Mouse (Mus musculus) kidney, embryonic 15.5 days (tissue): Measurements from ENCODE around the gene Tcp1. TPM values are rescaled to one million over a fixed set of nuclear protein-coding genes. Genes with fewer than 3 reads are reported as not detected.

Experiments used
- ATAC-seq: fragments of 200-750 bp; cut with Nextera tagmentation; replicated peaks from 2 replicates; pipeline ENCODE4 v1.8.0; 2017; ENCODE audit warnings: moderate TSS enrichment; ENCODE audit not compliant: low FRiP score
- H3K27ac ChIP-seq: fragments of 300-500 bp; sonication (generic); 2 replicates; pipeline ENCODE4 v1.5.1; 2015; ENCODE audit warnings: mild to moderate bottlenecking, inconsistent platforms
- H3K27me3 ChIP-seq: fragments of 300-500 bp; sonication (generic); 2 replicates; pipeline ENCODE4 v1.6.1; 2015; ENCODE audit warnings: inconsistent platforms
- H3K36me3 ChIP-seq: fragments of 300-500 bp; sonication (generic); 2 replicates; pipeline ENCODE4 v1.6.1; 2015; ENCODE audit warnings: inconsistent platforms
- H3K4me1 ChIP-seq: fragments of 300-500 bp; sonication (generic); 2 replicates; pipeline ENCODE4 v1.6.1; 2015; ENCODE audit warnings: inconsistent platforms
- H3K4me2 ChIP-seq: fragments of 300-500 bp; sonication (generic); 2 replicates; pipeline ENCODE4 v1.6.1; 2015; ENCODE audit warnings: moderate library complexity, mild to moderate bottlenecking, inconsistent platforms
- H3K4me3 ChIP-seq: fragments of 300-500 bp; sonication (generic); replicated peaks from 2 replicates; pipeline ENCODE4 v1.5.1; 2015; ENCODE audit warnings: mild to moderate bottlenecking, inconsistent platforms
- H3K9ac ChIP-seq: fragments of 300-500 bp; sonication (generic); 2 replicates; pipeline ENCODE4 v1.6.1; 2015; ENCODE audit warnings: mild to moderate bottlenecking, inconsistent platforms
- H3K9me3 ChIP-seq: fragments of 300-500 bp; sonication (generic); replicated peaks from 2 replicates; pipeline ENCODE4 v1.6.1; 2016; ENCODE audit warnings: inconsistent platforms
- WGBS: fragments of 180-500 bp; shearing (Covaris S2); methylation state at CpG from one replicate; pipeline ENCODE4 v1.1.7; 2015; ENCODE audit warnings: mixed read lengths; 5-methylcytosine and 5-hydroxymethylcytosine counted together
- polyA plus RNA-seq: library from polyadenylated mRNA; unstranded; fragments of >200 nt; fragmentation: Nextera tagmentation; extraction: Ambion mirVana; gene quantifications from 2 replicates; pipeline ENCODE4 v1.2.1, GENCODE M21; 2015

Gene Tcp1
- polyA plus RNA-seq, result 424 and 439 TPM in 2 replicates

- H3K9me3 ChIP-seq, result no peaks in the 10 kb centered on the region
- peak within 1 kb of the TSS; percentile 99 for H3K4me3 ChIP-seq
- 1% methylated on average over 18 of the region's 18 CpGs for WGBS
- peaks cover 14% of the 10 kb centered on the region for H3K4me1 ChIP-seq
- no peak; the same call in 1 of the 2 replicates for ATAC-seq
- H3K27me3 ChIP-seq, result no peaks in the 10 kb centered on the region
- peak within 1 kb of the TSS; percentile 79 for H3K4me2 ChIP-seq
- peak within 1 kb of the TSS; percentile 94 for H3K27ac ChIP-seq
- peak within 1 kb of the TSS; percentile 98 for H3K9ac ChIP-seq
- H3K36me3 ChIP-seq, result peaks cover 63% of the 10 kb centered on the region
These were observed at the start of gene Tcp1 for GRCm38 (mm10) chr17:12915488-12915880. Gene Tcp1 (plus strand): TSS chr17:12915701.

- 0 out of 2 replicates have a peak, but pooled peaks cover 3% of the 10 kb centered on the region for H3K27me3 ChIP-seq
- no peak for ATAC-seq
- no peak overlapping the region for H3K4me3 ChIP-seq
- H3K4me2 ChIP-seq, result no peak overlapping the region
- no peaks in the 10 kb centered on the region for H3K4me1 ChIP-seq
- H3K9ac ChIP-seq, result no peak overlapping the region
- 84% methylated on average over 10 of the region's 10 CpGs for WGBS
- no peak overlapping the region for H3K27ac ChIP-seq
- no peaks in the 10 kb centered on the region for H3K36me3 ChIP-seq
- no peaks in the 10 kb centered on the region for H3K9me3 ChIP-seq
These were observed 48.6 kb upstream of the Tcp1 start for GRCm38 (mm10) chr17:12866853-12867252.

- Histone ChIP-seq H3K36me3 (no peaks in the 10 kb centered on the region), H3K27ac (no peak within 1 kb of the TSS), H3K27me3 (0 out of 2 replicates have a peak, but pooled peaks cover 5% of the 10 kb centered on the region), H3K9me3 (no peaks in the 10 kb centered on the region), H3K4me2 (no peak within 1 kb of the TSS), H3K4me1 (peaks cover 4% of the 10 kb centered on the region; the same call in 1 of the 2 replicates), H3K4me3 (no peak within 1 kb of the TSS), H3K9ac (no peak within 1 kb of the TSS)
- WGBS, result 58% methylated on average over 2 of the region's 2 CpGs
- no peak for ATAC-seq
These were observed 47.5 kb upstream of the Tcp1 start, which contains the start of gene Mas1 for GRCm38 (mm10) chr17:12868043-12868442. Gene Mas1 (minus strand): TSS chr17:12868143.

- no peak for ATAC-seq
- Histone ChIP-seq H3K36me3 (no peaks in the 10 kb centered on the region), H3K4me3 (no peak overlapping the region), H3K27me3 (0 out of 2 replicates have a peak, but pooled peaks cover 5% of the 10 kb centered on the region), H3K4me2 (no peak overlapping the region), H3K4me1 (peaks cover 4% of the 10 kb centered on the region; the same call in 1 of the 2 replicates), H3K9ac (no peak overlapping the region), H3K27ac (no peak overlapping the region), H3K9me3 (no peaks in the 10 kb centered on the region)
- WGBS, result 29% methylated on average over 4 of the region's 4 CpGs
These were observed 46.9 kb upstream of the Tcp1 start for GRCm38 (mm10) chr17:12868640-12869039.

- Histone ChIP-seq H3K27me3 (0 out of 2 replicates have a peak, but pooled peaks cover 5% of the 10 kb centered on the region), H3K4me1 (peaks cover 4% of the 10 kb centered on the region; the same call in 1 of the 2 replicates), H3K4me3 (no peak overlapping the region), H3K9me3 (no peaks in the 10 kb centered on the region), H3K9ac (no peak overlapping the region), H3K36me3 (no peaks in the 10 kb centered on the region), H3K4me2 (no peak overlapping the region), H3K27ac (no peak overlapping the region)
- ATAC-seq, result no peak
- 53% methylated on average over 16 of the region's 16 CpGs for WGBS
These were observed 43.0 kb upstream of the Tcp1 start for GRCm38 (mm10) chr17:12872275-12873028.

GRCm38 (mm10) chr17:12875734-12876133 is 39.8 kb upstream of the Tcp1 start, which contains the start of gene Mrgprh:
Gene Mrgprh (plus strand): TSS chr17:12876034.
- no peak within 1 kb of the TSS for H3K4me3 ChIP-seq
- H3K27me3 ChIP-seq, result peaks cover 13% of the 10 kb centered on the region; the same call in 1 of the 2 replicates
- H3K4me2 ChIP-seq, result no peak within 1 kb of the TSS
- no peaks in the 10 kb centered on the region for H3K36me3 ChIP-seq
- peaks cover 10% of the 10 kb centered on the region; the same call in 1 of the 2 replicates for H3K4me1 ChIP-seq
- H3K27ac ChIP-seq, result no peak within 1 kb of the TSS
- WGBS, result 87% methylated on average over 5 of the region's 5 CpGs
- no peak within 1 kb of the TSS for H3K9ac ChIP-seq
- no peaks in the 10 kb centered on the region for H3K9me3 ChIP-seq
- ATAC-seq, result no peak

- 3% methylated on average over 14 of the region's 14 CpGs for WGBS
- Histone ChIP-seq H3K4me3 (peak overlapping the region; percentile 18), H3K9me3 (no peaks in the 10 kb centered on the region), H3K4me1 (peaks cover 6% of the 10 kb centered on the region; the same call in 1 of the 2 replicates), H3K4me2 (peak overlapping the region; percentile 55), H3K27ac (no peak overlapping the region), H3K36me3 (no peaks in the 10 kb centered on the region), H3K9ac (peak overlapping the region; percentile 17; the same call in 1 of the 2 replicates), H3K27me3 (peaks cover 8% of the 10 kb centered on the region; the same call in 1 of the 2 replicates)
- peak; percentile 76 for ATAC-seq
These were observed 35.3 kb upstream of the Tcp1 start for GRCm38 (mm10) chr17:12880178-12880577.

GRCm38 (mm10) chr17:12881216-12881615 is 34.3 kb upstream of the Tcp1 start:
- ATAC-seq, result no peak
- Histone ChIP-seq H3K9me3 (no peaks in the 10 kb centered on the region), H3K27ac (no peak overlapping the region), H3K4me2 (no peak overlapping the region), H3K4me3 (no peak overlapping the region), H3K36me3 (no peaks in the 10 kb centered on the region), H3K27me3 (peaks cover 8% of the 10 kb centered on the region; the same call in 1 of the 2 replicates), H3K9ac (no peak overlapping the region), H3K4me1 (peaks cover 6% of the 10 kb centered on the region; the same call in 1 of the 2 replicates)
- WGBS, result 85% methylated on average over 1 of the region's 1 CpGs

GRCm38 (mm10) chr17:12886620-12887019 is 28.9 kb upstream of the Tcp1 start:
- 36% methylated on average over 6 of the region's 6 CpGs for WGBS
- Histone ChIP-seq H3K36me3 (peaks cover 5% of the 10 kb centered on the region), H3K4me3 (no peak overlapping the region), H3K9me3 (no peaks in the 10 kb centered on the region), H3K9ac (no peak overlapping the region), H3K27ac (no peak overlapping the region), H3K27me3 (no peaks in the 10 kb centered on the region), H3K4me1 (peaks cover 10% of the 10 kb centered on the region; the same call in 1 of the 2 replicates), H3K4me2 (no peak overlapping the region)
- ATAC-seq, result no peak

- Histone ChIP-seq H3K9ac (no peak overlapping the region), H3K36me3 (peaks cover 5% of the 10 kb centered on the region), H3K27ac (0 out of 2 replicates have a peak overlapping the region, but pooled peaks have one; percentile 45), H3K9me3 (no peaks in the 10 kb centered on the region), H3K4me1 (peaks cover 10% of the 10 kb centered on the region; the same call in 1 of the 2 replicates), H3K4me2 (no peak overlapping the region), H3K4me3 (no peak overlapping the region), H3K27me3 (no peaks in the 10 kb centered on the region)
- no peak for ATAC-seq
- WGBS, result 71% methylated on average over 15 of the region's 15 CpGs
These were observed 28.3 kb upstream of the Tcp1 start for GRCm38 (mm10) chr17:12887021-12887775.

- Histone ChIP-seq H3K27ac (no peak overlapping the region), H3K4me3 (no peak overlapping the region), H3K9me3 (no peaks in the 10 kb centered on the region), H3K4me2 (no peak overlapping the region), H3K9ac (no peak overlapping the region), H3K36me3 (peaks cover 5% of the 10 kb centered on the region), H3K27me3 (no peaks in the 10 kb centered on the region), H3K4me1 (peaks cover 10% of the 10 kb centered on the region; the same call in 1 of the 2 replicates)
- no peak for ATAC-seq
- 92% methylated on average over 4 of the region's 4 CpGs for WGBS
These were observed 24.4 kb upstream of the Tcp1 start for GRCm38 (mm10) chr17:12891054-12891453.
